Mouse (Mus musculus) forebrain, embryonic 15.5 days (tissue): ENCODE measurements at regions not wholly inside any gene's neighbourhood (a gene's known extent, or its start where the extent isn't known, plus 50 kb on each side); places are given as distances from the start of the nearest gene placed in this dataset.
"Not testable (repeated sequence)": the region's sequence is repeated elsewhere in the genome, so short reads cannot be mapped to it uniquely, and the experiment has no call there.

Source experiments
- ATAC-seq: fragments of 200-750 bp; cut with Nextera tagmentation; replicated peaks from 2 replicates; pipeline ENCODE4 v1.8.0; 2017; ENCODE audit warnings: mild to moderate bottlenecking, moderate TSS enrichment, moderate library complexity
- H3K27ac ChIP-seq: fragments of 300-500 bp; sonication (generic); replicated peaks from 2 replicates; pipeline ENCODE4 v1.5.1; 2015; ENCODE audit warnings: mild to moderate bottlenecking, inconsistent platforms
- H3K27me3 ChIP-seq: fragments of 300-500 bp; sonication (generic); 2 replicates; pipeline ENCODE4 v1.6.1; 2015; ENCODE audit warnings: inconsistent platforms
- H3K36me3 ChIP-seq: fragments of 300-500 bp; sonication (generic); 2 replicates; pipeline ENCODE4 v1.6.1; 2015; ENCODE audit warnings: mild to moderate bottlenecking, inconsistent platforms
- H3K4me1 ChIP-seq: fragments of 300-500 bp; sonication (generic); 2 replicates; pipeline ENCODE4 v1.6.1; 2015; ENCODE audit warnings: inconsistent platforms
- H3K4me2 ChIP-seq: fragments of 300-500 bp; sonication (generic); replicated peaks from 2 replicates; pipeline ENCODE4 v1.6.1; 2015; ENCODE audit warnings: mild to moderate bottlenecking, inconsistent platforms
- H3K4me3 ChIP-seq: fragments of 300-500 bp; sonication (generic); 2 replicates; pipeline ENCODE4 v1.5.1; 2015; ENCODE audit warnings: mild to moderate bottlenecking, inconsistent platforms
- H3K9ac ChIP-seq: fragments of 300-500 bp; sonication (generic); replicated peaks from 2 replicates; pipeline ENCODE4 v1.6.1; 2015; ENCODE audit warnings: mild to moderate bottlenecking, inconsistent platforms
- H3K9me3 ChIP-seq: fragments of 300-500 bp; sonication (generic); 2 replicates; pipeline ENCODE4 v1.6.1; 2016; ENCODE audit warnings: inconsistent platforms
- WGBS: fragments of 180-500 bp; shearing (Covaris S2); methylation state at CpG from one replicate; pipeline ENCODE4 v1.1.7; 2015; ENCODE audit warnings: mixed read lengths; 5-methylcytosine and 5-hydroxymethylcytosine counted together

DNA sequence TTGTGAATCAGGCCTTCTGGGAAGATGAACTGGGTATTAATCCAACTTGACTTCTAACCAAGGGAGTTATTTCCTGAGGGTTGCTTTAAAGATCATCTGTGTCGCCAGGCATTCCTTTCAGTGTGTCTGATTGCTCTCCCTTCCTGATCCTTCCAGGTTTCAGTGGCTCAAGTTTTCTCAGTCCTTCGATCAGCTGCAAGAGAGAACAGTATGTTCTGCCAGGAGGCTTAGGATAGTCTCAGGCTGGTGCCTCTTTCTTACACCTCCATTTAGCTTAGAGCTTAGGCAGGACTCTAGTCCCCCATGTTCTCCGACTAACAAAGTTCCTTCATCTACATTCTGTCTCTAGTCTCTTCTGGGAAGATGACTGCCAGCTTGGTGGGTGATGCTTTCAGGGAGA lies 147.4 kb upstream of the Unc93a2 start:
- no peak overlapping the region for H3K9ac ChIP-seq
- no peaks in the 10 kb centered on the region for H3K4me1 ChIP-seq
- H3K27me3 ChIP-seq, result no peaks in the 10 kb centered on the region
- no peak overlapping the region for H3K4me3 ChIP-seq
- H3K36me3 ChIP-seq, result no peaks in the 10 kb centered on the region
- H3K4me2 ChIP-seq, result no peak overlapping the region
- H3K9me3 ChIP-seq, result no peaks in the 10 kb centered on the region
- 88% methylated on average over 3 of the region's 3 CpGs for WGBS
- no peak overlapping the region for H3K27ac ChIP-seq
- no peak for ATAC-seq

- ATAC-seq, result no peak
- 23% methylated on average over 5 of the region's 5 CpGs for WGBS
Measured at GRCm38 (mm10) chr17:7529304-7529703, 144.0 kb upstream of the Unc93a2 start.

DNA sequence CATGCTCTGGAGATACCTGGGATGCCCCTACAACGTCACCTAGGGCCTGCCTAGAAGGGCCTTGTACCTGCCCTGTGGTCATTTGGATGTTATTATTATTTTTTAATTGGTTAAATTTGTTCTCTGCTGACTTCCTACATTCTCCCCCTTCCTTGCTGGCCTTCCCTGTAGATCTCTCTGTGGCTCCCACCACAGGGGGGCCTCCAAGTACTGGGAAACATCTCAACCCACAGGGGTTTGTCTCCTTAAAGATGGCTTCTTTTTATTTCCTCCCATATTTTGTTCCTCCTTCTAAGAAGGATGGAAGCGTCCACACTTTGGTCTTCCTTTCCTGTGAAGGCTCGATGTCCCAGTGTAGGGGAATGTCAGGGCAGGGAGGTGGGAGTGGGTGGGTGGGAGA lies 142.4 kb upstream of the Unc93a2 start:
- WGBS, result 88% methylated on average over 3 of the region's 3 CpGs
- Histone ChIP-seq H3K4me1 (no peaks in the 10 kb centered on the region), H3K4me2 (no peak overlapping the region), H3K27ac (no peak overlapping the region), H3K9ac (no peak overlapping the region), H3K9me3 (no peaks in the 10 kb centered on the region), H3K4me3 (no peak overlapping the region), H3K27me3 (no peaks in the 10 kb centered on the region), H3K36me3 (no peaks in the 10 kb centered on the region)
- no peak for ATAC-seq

More at GRCm38 (mm10) chr17:7529304-7529703, 144.0 kb upstream of the Unc93a2 start:
- Histone ChIP-seq H3K9me3 (no peaks in the 10 kb centered on the region), H3K4me1 (no peaks in the 10 kb centered on the region), H3K4me3 (no peak overlapping the region), H3K4me2 (no peak overlapping the region), H3K9ac (no peak overlapping the region), H3K36me3 (no peaks in the 10 kb centered on the region), H3K27me3 (no peaks in the 10 kb centered on the region), H3K27ac (no peak overlapping the region)

GRCm38 (mm10) chr17:7524497-7524896 lies 139.2 kb upstream of the Unc93a2 start:
- not testable (repeated sequence) for H3K4me2 ChIP-seq, H3K36me3 ChIP-seq, H3K9me3 ChIP-seq, ATAC-seq, H3K4me1 ChIP-seq, H3K27me3 ChIP-seq, H3K4me3 ChIP-seq, H3K9ac ChIP-seq, H3K27ac ChIP-seq
- 91% methylated on average over 11 of the region's 11 CpGs for WGBS

DNA sequence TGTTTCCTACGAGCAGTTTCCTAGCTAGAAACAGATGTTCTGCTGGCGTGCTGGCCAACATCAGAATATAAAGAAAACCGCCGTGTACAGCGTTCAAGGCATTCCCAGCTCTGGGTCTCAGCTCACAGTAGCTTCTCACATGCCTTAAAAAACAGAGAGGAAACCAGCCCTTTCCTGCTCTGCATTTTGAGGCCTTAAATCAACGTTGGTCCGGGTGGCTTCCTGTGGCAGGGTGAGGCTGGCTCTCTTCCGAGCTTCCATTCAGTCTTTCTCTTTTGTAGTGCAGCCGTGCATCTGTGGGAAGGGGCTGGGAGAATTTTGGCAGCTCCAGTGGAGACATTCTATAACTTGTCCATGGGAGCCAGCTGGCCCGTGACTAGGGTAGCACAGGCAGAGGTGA lies 135.9 kb upstream of the Unc93a2 start:
- Histone ChIP-seq H3K9me3 (no peaks in the 10 kb centered on the region), H3K36me3 (no peaks in the 10 kb centered on the region), H3K4me3 (no peak overlapping the region), H3K4me1 (no peaks in the 10 kb centered on the region), H3K9ac (no peak overlapping the region), H3K4me2 (no peak overlapping the region), H3K27me3 (no peaks in the 10 kb centered on the region), H3K27ac (peak overlapping the region; percentile 23; the same call in 1 of the 2 replicates)
- no peak for ATAC-seq
- WGBS, result 64% methylated on average over 10 of the region's 10 CpGs
